Mouse (Mus musculus) testis, adult 2 months (tissue): ENCODE data around the gene Rundc1. TPM values are rescaled to one million over a fixed set of nuclear protein-coding genes. Genes with fewer than 3 reads are reported as not detected.
"Not testable (repeated sequence)": the region's sequence is repeated elsewhere in the genome, so short reads cannot be mapped to it uniquely, and the experiment has no call there.

Experiments used
- H3K27ac ChIP-seq: fragments of 200-500 bp; 2 replicates; pipeline ENCODE4 v1.5.1; 2012; ENCODE audit warnings: low read depth, low read length; ENCODE audit not compliant: control insufficient read depth, insufficient read depth
- H3K27me3 ChIP-seq: fragments of 200-500 bp; 2 replicates; pipeline ENCODE4 v1.6.1; 2012; ENCODE audit warnings: mild to moderate bottlenecking, low read length, moderate library complexity; ENCODE audit not compliant: control insufficient read depth, insufficient read depth
- H3K36me3 ChIP-seq: fragments of 200-500 bp; 2 replicates; pipeline ENCODE4 v1.6.1; 2012; ENCODE audit warnings: mild to moderate bottlenecking, low read length; ENCODE audit not compliant: control insufficient read depth, insufficient read depth
- H3K4me1 ChIP-seq: fragments of 200-500 bp; 2 replicates; pipeline ENCODE4 v1.6.1; 2012; ENCODE audit warnings: low read length; ENCODE audit not compliant: control insufficient read depth, insufficient read depth
- H3K4me3 ChIP-seq: fragments of 200-500 bp; 2 replicates; pipeline ENCODE4 v1.5.1; 2012; ENCODE audit warnings: low read depth, mild to moderate bottlenecking, low read length, moderate library complexity, mixed read lengths; ENCODE audit not compliant: control insufficient read depth
- CTCF ChIP-seq: fragments of 200-500 bp; IDR thresholded peaks from 2 replicates; pipeline ENCODE4 v1.5.1; 2012; ENCODE audit warnings: low read depth, mild to moderate bottlenecking, inconsistent platforms, low read length, moderate library complexity; ENCODE audit not compliant: control insufficient read depth, insufficient read depth, insufficient replicate concordance
- POLR2A ChIP-seq: fragments of 200-500 bp; IDR thresholded peaks from 2 replicates; pipeline ENCODE4 v1.6.1; 2012; ENCODE audit warnings: low read depth, mild to moderate bottlenecking, inconsistent platforms, low read length, moderate library complexity; ENCODE audit not compliant: control insufficient read depth
- polyA plus RNA-seq: library from polyadenylated mRNA; depleted of rRNA; stranded (reverse); fragments of >200 nt; gene quantifications from 2 replicates; pipeline ENCODE4 v1.2.3, GENCODE M21; 2012; rRNA removed

Gene Rundc1
- polyA plus RNA-seq = 8.9 and 9.4 TPM in 2 replicates

GRCm38 (mm10) chr11:101424925-101425813 lies at the start of gene Rundc1, which contains the start of gene Ptges3l:
Gene Rundc1, plus strand, starts transcription at chr11:101425085.
Gene Ptges3l, minus strand, starts transcription at chr11:101425333.
- Histone ChIP-seq H3K4me3 (peak within 1 kb of the TSS; percentile 97), H3K36me3 (no peaks in the 10 kb centered on the region), H3K27ac (peak within 1 kb of the TSS; percentile 97), H3K4me1 (peaks cover 3% of the 10 kb centered on the region), H3K27me3 (no peaks in the 10 kb centered on the region)
- TF ChIP-seq POLR2A (peak; percentile 84), CTCF (peak; percentile 13; the same call in 1 of the 2 replicates)

- not testable (repeated sequence) for H3K27ac ChIP-seq, H3K4me3 ChIP-seq, H3K4me1 ChIP-seq
These were observed 46.7 kb upstream of the Rundc1 start for GRCm38 (mm10) chr11:101378196-101378595.

GRCm38 (mm10) chr11:101378926-101379325 lies 46.0 kb upstream of the Rundc1 start:
- Histone ChIP-seq H3K27me3 (no peaks in the 10 kb centered on the region), H3K4me1 (no peaks in the 10 kb centered on the region), H3K27ac (no peak overlapping the region), H3K4me3 (no peak overlapping the region), H3K36me3 (no peaks in the 10 kb centered on the region)
- TF ChIP-seq POLR2A (no peak), CTCF (no peak)

More at GRCm38 (mm10) chr11:101378196-101378595, 46.7 kb upstream of the Rundc1 start:
- not testable (repeated sequence) for H3K27me3 ChIP-seq, H3K36me3 ChIP-seq

- Histone ChIP-seq H3K27ac (no peak overlapping the region), H3K36me3 (no peaks in the 10 kb centered on the region), H3K27me3 (no peaks in the 10 kb centered on the region), H3K4me3 (no peak overlapping the region), H3K4me1 (no peaks in the 10 kb centered on the region)
- TF ChIP-seq POLR2A = no peak
- TF ChIP-seq CTCF = no peak
These were observed 43.1 kb upstream of the Rundc1 start for GRCm38 (mm10) chr11:101381817-101382216.

GRCm38 (mm10) chr11:101395110-101395509 lies 29.8 kb upstream of the Rundc1 start:
- TF ChIP-seq POLR2A (no peak), CTCF (peak; percentile 72; the same call in 1 of the 2 replicates)
- no peak overlapping the region for H3K27ac ChIP-seq

GRCm38 (mm10) chr11:101415306-101415705 lies 9.6 kb upstream of the Rundc1 start:
- H3K27me3 ChIP-seq = no peaks in the 10 kb centered on the region
- H3K36me3 ChIP-seq = peaks cover 6% of the 10 kb centered on the region
- TF ChIP-seq POLR2A (no peak), CTCF (no peak)
- no peak overlapping the region for H3K27ac ChIP-seq
- H3K4me1 ChIP-seq = no peaks in the 10 kb centered on the region; the same call in none of the 2 replicates
- no peak overlapping the region for H3K4me3 ChIP-seq

More at GRCm38 (mm10) chr11:101395110-101395509, 29.8 kb upstream of the Rundc1 start:
- no peaks in the 10 kb centered on the region for H3K36me3 ChIP-seq
- no peak overlapping the region for H3K4me3 ChIP-seq
- no peaks in the 10 kb centered on the region for H3K27me3 ChIP-seq
- H3K4me1 ChIP-seq = no peaks in the 10 kb centered on the region

- H3K4me1 ChIP-seq = no peaks in the 10 kb centered on the region; the same call in none of the 2 replicates
- peak overlapping the region; percentile 99 for H3K4me3 ChIP-seq
- H3K27ac ChIP-seq = peak overlapping the region; percentile 74; the same call in 1 of the 2 replicates
- TF ChIP-seq CTCF (no peak), POLR2A (no peak)
- H3K27me3 ChIP-seq = no peaks in the 10 kb centered on the region
- peaks cover 2% of the 10 kb centered on the region for H3K36me3 ChIP-seq
These were observed 8.3 kb upstream of the Rundc1 start for GRCm38 (mm10) chr11:101416433-101417100.
